Mouse (Mus musculus): ENCODE results near the gene Npepps.

- no peak for TF ChIP-seq CTCF (IDR thresholded peaks at IDR 0.05; ENCODE audit: low read depth)
- no peak for TF ChIP-seq EP300 (IDR thresholded peaks at IDR 0.05; ENCODE audit: low read depth)
These were observed 95.6 kb downstream of the Npepps start for GRCm38 (mm10) chr11:97184875-97185274.
